Mouse (Mus musculus) bone marrow, adult 2 months (tissue): ENCODE measurements around the gene Pp2d1.

Experiments
- CTCF ChIP-seq: fragments of 200-500 bp; IDR thresholded peaks from 2 replicates; pipeline ENCODE4 v1.5.1; 2011; ENCODE audit warnings: low read length, control low read depth; ENCODE audit not compliant: control insufficient read depth, insufficient read depth
- POLR2A ChIP-seq: fragments of 200-500 bp; IDR thresholded peaks from 2 replicates; pipeline ENCODE4 v1.6.1; 2011; ENCODE audit warnings: low read depth, mild to moderate bottlenecking, control low read depth, low read length, borderline replicate concordance; ENCODE audit not compliant: control insufficient read depth

DNA sequence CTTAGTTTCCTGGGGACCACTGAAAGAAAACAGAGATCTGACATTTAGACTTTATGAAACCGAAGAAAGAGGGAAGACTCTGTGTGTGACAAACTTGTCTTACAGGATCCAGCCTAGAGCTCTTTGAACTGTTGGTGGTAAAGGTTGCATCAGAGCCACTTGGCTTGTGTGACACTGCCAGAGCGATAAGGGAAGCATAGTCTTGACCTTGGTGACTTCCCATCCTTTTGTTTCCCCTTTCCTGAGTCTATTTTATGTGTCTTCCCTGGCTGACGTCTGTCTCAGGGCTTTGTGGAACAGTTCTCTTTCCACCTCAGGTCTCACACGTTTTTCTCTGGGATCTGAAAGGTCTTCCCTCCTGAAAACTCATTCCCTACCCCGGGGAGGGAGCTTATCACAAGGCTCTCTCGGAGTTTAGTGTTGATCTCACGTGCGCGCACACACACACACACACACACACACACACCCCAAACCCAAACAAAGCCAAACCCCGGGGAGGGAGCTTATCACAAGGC, 31.2 kb upstream of the Pp2d1 start:
- TF ChIP-seq CTCF (no peak), POLR2A (no peak)
